Mouse (Mus musculus): Measurements from ENCODE around the gene Hist1h4b. TPM values are rescaled to one million over a fixed set of nuclear protein-coding genes. Genes with fewer than 3 reads are reported as not detected.
"Not testable (repeated sequence)": the region's sequence is repeated elsewhere in the genome, so short reads cannot be mapped to it uniquely, and the experiment has no call there.

Gene Hist1h4b
- polyA plus RNA-seq, 1 experiment from 2014 or later = 3.6 TPM

DNA sequence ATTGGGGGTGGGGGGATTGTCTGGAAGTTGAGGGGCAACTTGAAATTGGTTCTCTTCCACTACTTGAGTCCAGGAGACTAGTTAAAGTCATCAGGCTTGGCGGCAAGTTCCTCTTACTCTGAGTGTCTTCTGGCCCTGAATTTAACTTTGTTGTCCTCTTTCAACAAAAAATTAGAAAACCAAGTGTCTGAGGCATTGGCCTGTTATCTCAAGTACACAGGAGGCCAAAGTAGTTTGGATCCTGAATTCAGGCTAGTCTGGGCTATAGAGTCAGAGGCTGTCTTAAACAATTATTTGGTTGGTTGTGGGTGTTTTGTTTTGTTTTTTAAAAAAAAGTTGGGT is 8.3 kb downstream of the Hist1h4b start:
- Histone ChIP-seq H3K9ac (ENCODE audit: low read depth, low read length) (no peak overlapping the region), H3K4me1 (replicated peaks; ENCODE audit: control insufficient read depth, insufficient read depth, low read length) (peaks cover 3% of the 10 kb centered on the region; the same call in 1 of the 2 replicates), H3K27me3 (ENCODE audit: control insufficient read depth, insufficient read depth, low read length) (no peaks in the 10 kb centered on the region), H3K4me3 (ENCODE audit: low read depth, low read length) (no peak overlapping the region), H3K9me3 (ENCODE audit: control insufficient read depth, low read length) (no peaks in the 10 kb centered on the region), H3K27ac (ENCODE audit: low read depth, low read length) (no peak overlapping the region), H3K36me3 (ENCODE audit: control insufficient read depth, insufficient read depth, low read length) (no peaks in the 10 kb centered on the region), H3K4me2 (replicated peaks; ENCODE audit: low read depth, low read length) (no peak overlapping the region)
- ATAC-seq (ENCODE audit: low FRiP score) (no peak), DNase-seq (ENCODE audit: low spot score) (no peak)
- 88% methylated on average over 1 of the region's 1 CpGs for WGBS

DNA sequence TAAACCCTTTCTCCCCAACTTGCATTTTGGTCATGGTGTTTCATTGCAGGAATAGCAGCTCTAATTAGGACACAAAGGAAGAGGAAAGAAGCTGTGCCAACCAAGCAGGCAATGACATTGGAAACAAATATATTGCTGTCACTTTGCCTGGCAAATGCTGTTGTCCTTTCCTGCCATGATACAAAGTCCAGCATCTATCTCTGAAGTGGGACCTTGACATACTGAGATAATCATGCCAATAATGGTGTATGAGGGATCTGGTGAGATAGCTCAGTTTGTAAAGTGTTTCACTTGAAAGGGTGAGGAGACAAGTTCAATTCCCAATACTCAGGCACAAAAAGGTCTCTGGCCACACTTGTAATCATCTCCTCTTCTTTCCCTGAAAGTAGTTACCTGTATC is 10.0 kb downstream of the Hist1h4b start:
- Histone ChIP-seq H3K4me2 (replicated peaks; ENCODE audit: low read depth, low read length) (no peak overlapping the region), H3K9ac (ENCODE audit: low read depth, low read length) (no peak overlapping the region), H3K4me3 (ENCODE audit: low read depth, low read length) (no peak overlapping the region), H3K27me3 (ENCODE audit: control insufficient read depth, insufficient read depth, low read length) (no peaks in the 10 kb centered on the region), H3K27ac (ENCODE audit: low read depth, low read length) (no peak overlapping the region), H3K36me3 (ENCODE audit: control insufficient read depth, insufficient read depth, low read length) (no peaks in the 10 kb centered on the region), H3K9me3 (ENCODE audit: control insufficient read depth, low read length) (no peaks in the 10 kb centered on the region), H3K4me1 (replicated peaks; ENCODE audit: control insufficient read depth, insufficient read depth, low read length) (0 out of 2 replicates have a peak, but pooled peaks cover 3% of the 10 kb centered on the region)
- no peak for DNase-seq (ENCODE audit: low spot score)
- ATAC-seq (ENCODE audit: low FRiP score) = no peak

DNA sequence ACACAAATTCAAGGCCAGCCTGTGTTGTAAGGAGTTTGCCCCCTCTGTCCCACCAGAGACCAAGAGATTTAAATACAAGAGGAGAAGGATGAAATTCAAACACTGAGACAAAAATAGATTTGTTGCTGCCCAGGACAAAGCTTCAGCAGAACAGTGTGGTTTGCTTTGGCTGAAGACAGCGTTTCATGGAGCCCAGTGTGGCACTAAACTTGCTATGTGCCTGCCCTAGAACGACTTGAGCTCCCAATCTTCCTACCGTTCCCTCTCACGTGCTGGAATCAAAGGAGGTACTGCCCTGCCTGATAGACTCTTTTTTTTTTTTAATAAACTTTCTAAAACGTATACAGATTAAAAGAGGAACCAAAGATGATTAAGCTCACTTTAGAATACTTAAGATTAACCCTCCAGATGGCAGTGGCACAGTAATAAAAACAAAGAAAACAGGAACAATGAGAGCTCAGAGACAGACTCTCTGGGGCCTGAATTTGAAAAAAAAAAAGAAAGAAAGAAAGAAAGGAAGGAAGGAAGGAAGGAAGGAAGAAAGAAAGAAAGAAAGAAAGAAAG is 12.1 kb downstream of the Hist1h4b start:
- H3K27me3 ChIP-seq (ENCODE audit: control insufficient read depth, insufficient read depth, low read length) = no peaks in the 10 kb centered on the region
- WGBS = 59% methylated on average over 5 of the region's 5 CpGs
- no peak overlapping the region for H3K27ac ChIP-seq (ENCODE audit: low read depth, low read length)
- 0 out of 2 replicates have a peak, but pooled peaks cover 3% of the 10 kb centered on the region for H3K4me1 ChIP-seq (replicated peaks; ENCODE audit: control insufficient read depth, insufficient read depth, low read length)
- no peaks in the 10 kb centered on the region for H3K36me3 ChIP-seq (ENCODE audit: control insufficient read depth, insufficient read depth, low read length)
- H3K9ac ChIP-seq (ENCODE audit: low read depth, low read length) = no peak overlapping the region
- no peak overlapping the region for H3K4me2 ChIP-seq (replicated peaks; ENCODE audit: low read depth, low read length)
- no peak for DNase-seq (ENCODE audit: low spot score)
- no peak overlapping the region for H3K4me3 ChIP-seq (ENCODE audit: low read depth, low read length)
- ATAC-seq (ENCODE audit: low FRiP score) = no peak
- no peaks in the 10 kb centered on the region for H3K9me3 ChIP-seq (ENCODE audit: control insufficient read depth, low read length)

DNA sequence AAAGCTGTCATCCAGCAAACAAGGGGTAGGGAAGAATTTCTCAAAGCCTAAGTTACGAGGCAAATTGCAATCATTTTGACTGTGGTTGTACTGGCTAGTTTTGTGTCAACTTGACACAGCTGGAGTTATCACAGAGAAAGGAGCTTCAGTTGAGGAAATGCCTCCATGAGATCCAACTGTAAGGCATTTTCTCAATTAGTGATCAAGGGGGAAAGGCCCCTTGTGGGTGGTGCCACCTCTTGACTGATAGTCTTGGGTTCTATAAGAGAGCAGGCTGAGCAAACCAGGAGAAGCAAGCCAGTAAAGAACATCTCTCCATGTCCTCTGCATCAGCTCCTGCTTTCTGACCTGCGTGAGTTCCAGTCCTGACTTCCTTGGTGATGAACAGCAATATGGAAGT is 12.8 kb downstream of the Hist1h4b start, which contains the start of gene Trim38:
Gene Trim38 (plus strand): TSS at position 301 of the 400 bp plus-strand sequence.
- DNase-seq (ENCODE audit: low spot score); H3K9me3 ChIP-seq (ENCODE audit: control insufficient read depth, low read length); H3K27me3 ChIP-seq (ENCODE audit: control insufficient read depth, insufficient read depth, low read length); H3K9ac ChIP-seq (ENCODE audit: low read depth, low read length); ATAC-seq (ENCODE audit: low FRiP score); H3K4me2 ChIP-seq (replicated peaks; ENCODE audit: low read depth, low read length); H3K27ac ChIP-seq (ENCODE audit: low read depth, low read length); H3K36me3 ChIP-seq (ENCODE audit: control insufficient read depth, insufficient read depth, low read length); H3K4me3 ChIP-seq (ENCODE audit: low read depth, low read length); H3K4me1 ChIP-seq (replicated peaks; ENCODE audit: control insufficient read depth, insufficient read depth, low read length): not testable (repeated sequence)
- WGBS = 90% methylated on average over 2 of the region's 2 CpGs

DNA sequence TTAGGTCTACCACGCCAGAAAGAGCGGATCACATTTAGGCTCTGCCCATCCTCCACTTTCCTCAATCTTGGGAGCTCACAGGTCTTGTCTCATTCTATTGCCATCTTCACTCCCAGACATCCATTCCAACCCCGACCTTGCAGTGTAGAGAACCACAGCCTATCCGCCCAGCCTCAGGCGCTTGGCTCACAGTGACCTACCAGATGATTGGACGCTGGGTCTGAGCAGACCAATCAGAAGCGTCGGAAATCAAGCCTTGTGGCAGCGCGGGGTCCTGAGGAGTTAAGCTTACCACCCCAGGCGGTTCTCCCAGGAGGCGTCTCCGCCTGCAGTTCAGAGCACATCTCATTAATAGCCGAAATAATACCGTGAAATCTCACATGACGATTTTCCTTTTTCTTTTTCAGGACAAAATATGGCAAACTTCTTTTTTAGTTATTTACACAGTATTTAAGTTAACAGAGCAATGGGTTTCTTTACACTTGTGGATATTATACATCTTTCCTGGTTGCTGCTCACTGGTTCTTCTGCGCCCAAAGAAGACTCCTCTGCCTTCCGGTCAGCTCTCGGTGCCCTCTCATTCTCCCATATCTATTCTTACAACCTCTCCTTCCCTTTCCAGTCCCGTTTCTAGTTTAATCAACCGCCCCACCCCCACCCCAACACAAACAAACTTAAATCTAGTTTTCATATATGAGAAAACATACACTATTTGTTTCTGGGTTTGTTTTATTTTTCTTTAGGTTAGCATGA is 15.9 kb downstream of the Hist1h4b start:
- DNase-seq (ENCODE audit: low spot score) = peak; percentile 67
- 0 out of 2 replicates have a peak overlapping the region, but pooled peaks have one; percentile 17 for H3K4me2 ChIP-seq (replicated peaks; ENCODE audit: low read depth, low read length)
- no peak overlapping the region for H3K27ac ChIP-seq (ENCODE audit: low read depth, low read length)
- H3K36me3 ChIP-seq (ENCODE audit: control insufficient read depth, insufficient read depth, low read length) = no peaks in the 10 kb centered on the region
- no peak overlapping the region for H3K9ac ChIP-seq (ENCODE audit: low read depth, low read length)
- no peaks in the 10 kb centered on the region for H3K4me1 ChIP-seq (replicated peaks; ENCODE audit: control insufficient read depth, insufficient read depth, low read length)
- no peak overlapping the region for H3K4me3 ChIP-seq (ENCODE audit: low read depth, low read length)
- WGBS = 25% methylated on average over 21 of the region's 21 CpGs
- no peaks in the 10 kb centered on the region for H3K9me3 ChIP-seq (ENCODE audit: control insufficient read depth, low read length)
- H3K27me3 ChIP-seq (ENCODE audit: control insufficient read depth, insufficient read depth, low read length) = no peaks in the 10 kb centered on the region
- ATAC-seq (ENCODE audit: low FRiP score) = peak; percentile 89

DNA sequence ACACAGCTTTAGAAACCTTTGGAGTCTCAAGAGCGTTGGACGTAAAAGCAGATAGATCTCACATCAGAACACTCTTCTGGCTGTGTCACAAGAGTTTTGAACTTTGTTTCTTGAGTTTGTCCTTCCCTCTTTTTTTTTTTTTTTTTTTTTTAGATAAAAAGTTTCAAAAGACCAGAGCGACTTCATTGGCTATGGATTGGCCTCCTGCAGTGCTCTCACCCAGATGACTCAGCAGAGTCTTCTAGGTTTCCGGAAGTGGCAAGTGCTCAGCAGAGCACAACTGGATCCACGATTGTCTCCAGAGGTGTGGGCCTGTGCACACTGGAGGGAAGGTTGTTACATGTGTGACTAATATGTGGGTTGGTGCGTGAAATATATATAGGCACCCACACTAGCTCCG is 21.5 kb downstream of the Hist1h4b start:
- Histone ChIP-seq H3K9ac (ENCODE audit: low read depth, low read length) (no peak overlapping the region), H3K36me3 (ENCODE audit: control insufficient read depth, insufficient read depth, low read length) (no peaks in the 10 kb centered on the region), H3K4me2 (replicated peaks; ENCODE audit: low read depth, low read length) (no peak overlapping the region), H3K27ac (ENCODE audit: low read depth, low read length) (no peak overlapping the region), H3K4me3 (ENCODE audit: low read depth, low read length) (no peak overlapping the region), H3K9me3 (ENCODE audit: control insufficient read depth, low read length) (no peaks in the 10 kb centered on the region), H3K4me1 (replicated peaks; ENCODE audit: control insufficient read depth, insufficient read depth, low read length) (no peaks in the 10 kb centered on the region), H3K27me3 (ENCODE audit: control insufficient read depth, insufficient read depth, low read length) (no peaks in the 10 kb centered on the region)
- DNase-seq (ENCODE audit: low spot score) = no peak
- WGBS = 95% methylated on average over 7 of the region's 7 CpGs
- ATAC-seq (ENCODE audit: low FRiP score) = no peak

DNA sequence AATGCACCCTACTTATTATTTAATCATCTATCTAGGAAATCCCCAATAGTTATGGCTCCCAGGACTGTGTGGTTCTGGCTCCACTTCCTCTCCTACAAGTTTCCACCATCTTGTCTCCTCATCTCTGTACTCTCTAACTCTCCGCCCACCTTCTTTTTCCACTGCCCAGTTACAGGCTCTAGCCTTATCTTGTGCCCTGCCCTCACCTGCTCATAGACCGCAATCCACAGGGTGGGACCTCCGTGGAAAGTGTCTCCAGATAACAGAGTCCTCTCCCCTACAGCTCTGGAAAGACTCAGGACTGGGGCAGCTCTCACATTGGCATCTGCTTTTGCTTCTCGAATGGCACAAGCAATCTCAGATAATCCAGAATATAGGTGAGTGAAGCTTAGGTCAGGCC is 22.2 kb downstream of the Hist1h4b start:
- 86% methylated on average over 4 of the region's 4 CpGs for whole genome bisulfite sequencing
- DNase-seq (ENCODE audit: low spot score) (no peak), ATAC-seq (ENCODE audit: low FRiP score) (no peak)
- Histone ChIP-seq H3K9ac (ENCODE audit: low read depth, low read length) (no peak overlapping the region), H3K36me3 (ENCODE audit: control insufficient read depth, insufficient read depth, low read length) (no peaks in the 10 kb centered on the region), H3K4me2 (replicated peaks; ENCODE audit: low read depth, low read length) (no peak overlapping the region), H3K4me3 (ENCODE audit: low read depth, low read length) (no peak overlapping the region), H3K27me3 (ENCODE audit: control insufficient read depth, insufficient read depth, low read length) (no peaks in the 10 kb centered on the region), H3K27ac (ENCODE audit: low read depth, low read length) (no peak overlapping the region), H3K4me1 (replicated peaks; ENCODE audit: control insufficient read depth, insufficient read depth, low read length) (no peaks in the 10 kb centered on the region), H3K9me3 (ENCODE audit: control insufficient read depth, low read length) (no peaks in the 10 kb centered on the region)

DNA sequence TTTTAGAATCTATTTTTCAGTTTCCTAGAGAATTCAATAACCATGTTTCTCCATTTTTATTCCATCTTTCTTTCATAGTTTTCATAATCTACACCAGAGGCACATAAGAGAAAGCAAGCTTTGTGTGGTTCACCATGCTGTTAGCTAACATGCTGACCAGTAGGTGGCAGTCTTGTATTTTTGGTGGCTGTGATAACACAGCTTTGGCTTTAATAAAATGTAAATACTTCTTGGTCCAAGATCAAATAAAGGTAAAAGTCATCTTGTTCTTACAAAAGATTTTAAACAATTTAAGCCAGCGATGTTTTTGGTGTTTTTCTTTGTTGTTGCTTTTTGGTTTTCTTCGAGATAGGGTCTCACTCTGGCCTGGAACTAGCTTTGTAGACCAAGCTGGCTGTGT is 35.7 kb downstream of the Hist1h4b start:
- DNase-seq (ENCODE audit: low spot score) = peak; percentile 75
- ATAC-seq (ENCODE audit: low FRiP score) = no peak

DNA sequence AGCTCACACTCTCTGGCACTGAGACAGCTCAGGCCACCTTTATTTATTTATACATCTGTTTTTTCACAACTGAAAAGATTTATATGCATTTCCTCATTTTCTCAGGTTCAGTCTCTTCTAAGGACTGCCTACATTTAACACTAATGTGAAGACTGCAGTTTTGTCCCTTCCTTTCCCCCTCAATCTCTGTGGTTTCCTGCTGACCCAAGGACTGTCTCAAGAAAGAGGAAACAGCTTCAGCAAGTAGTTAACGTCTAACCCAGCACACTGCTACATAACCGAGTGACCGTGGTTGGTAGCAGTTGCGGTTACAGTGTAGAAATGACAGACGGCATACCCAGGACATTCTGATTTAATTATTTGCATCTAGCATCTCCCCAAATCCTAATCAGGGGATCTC is 42.6 kb downstream of the Hist1h4b start:
- Histone ChIP-seq H3K4me2 (replicated peaks; ENCODE audit: low read depth, low read length) (no peak overlapping the region), H3K4me3 (ENCODE audit: low read depth, low read length) (no peak overlapping the region), H3K9me3 (ENCODE audit: control insufficient read depth, low read length) (no peaks in the 10 kb centered on the region), H3K27ac (ENCODE audit: low read depth, low read length) (no peak overlapping the region), H3K4me1 (replicated peaks; ENCODE audit: control insufficient read depth, insufficient read depth, low read length) (no peaks in the 10 kb centered on the region), H3K36me3 (ENCODE audit: control insufficient read depth, insufficient read depth, low read length) (no peaks in the 10 kb centered on the region), H3K27me3 (ENCODE audit: control insufficient read depth, insufficient read depth, low read length) (no peaks in the 10 kb centered on the region), H3K9ac (ENCODE audit: low read depth, low read length) (no peak overlapping the region)
- 86% methylated on average over 5 of the region's 5 CpGs for WGBS
- ATAC-seq (ENCODE audit: low FRiP score) (no peak), DNase-seq (ENCODE audit: low spot score) (no peak)

More for the DNA sequence above, 35.7 kb downstream of the Hist1h4b start:
- Histone ChIP-seq H3K27ac (ENCODE audit: low read depth, low read length) (no peak overlapping the region), H3K9ac (ENCODE audit: low read depth, low read length) (no peak overlapping the region), H3K9me3 (ENCODE audit: control insufficient read depth, low read length) (no peaks in the 10 kb centered on the region), H3K4me2 (replicated peaks; ENCODE audit: low read depth, low read length) (no peak overlapping the region), H3K27me3 (ENCODE audit: control insufficient read depth, insufficient read depth, low read length) (no peaks in the 10 kb centered on the region), H3K4me3 (ENCODE audit: low read depth, low read length) (no peak overlapping the region), H3K36me3 (ENCODE audit: control insufficient read depth, insufficient read depth, low read length) (no peaks in the 10 kb centered on the region), H3K4me1 (replicated peaks; ENCODE audit: control insufficient read depth, insufficient read depth, low read length) (no peaks in the 10 kb centered on the region)
- 45% methylated on average over 2 of the region's 2 CpGs for WGBS
